Mouse (Mus musculus) spleen, postnatal 10 days (tissue): ENCODE data around the gene Olfr62.

Source experiments
- DNase-seq, 2 experiments: peaks; one replicate each; pipeline ENCODE4 v3.0.0; 2021 to 2022; ENCODE audit warnings: low spot score in 2 of 2

The Olfr62 gene

GRCm38 (mm10) chr4:118658652-118659051 lies at the start of gene Olfr62:
TSS of gene Olfr62 (plus strand) at chr4:118658952.
- no peak for DNase-seq

GRCm38 (mm10) chr4:118609836-118610235 lies 48.9 kb upstream of the Olfr62 start:
- no peak for DNase-seq

DNA sequence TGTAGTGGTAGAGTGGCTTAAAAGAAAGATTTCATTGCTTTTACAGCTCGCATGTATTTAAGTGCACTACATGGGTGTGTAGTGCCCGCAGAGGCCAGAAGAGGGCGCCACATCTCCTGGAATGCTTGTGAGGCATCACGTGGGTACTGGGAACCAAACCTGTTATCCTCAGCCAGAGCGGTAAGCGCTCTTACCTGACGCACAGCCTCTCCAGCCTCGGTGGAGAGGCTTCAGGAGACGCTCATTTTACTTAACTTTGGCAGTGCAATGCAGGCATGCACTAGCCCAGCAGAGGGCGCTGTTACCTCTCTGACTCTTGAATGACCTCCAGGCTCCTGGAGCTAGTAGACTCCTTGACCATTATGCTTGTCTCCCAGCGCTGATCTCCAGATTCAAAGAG lies 46.1 kb upstream of the Olfr62 start:
- DNase-seq = peak; percentile 30 to 67

DNA sequence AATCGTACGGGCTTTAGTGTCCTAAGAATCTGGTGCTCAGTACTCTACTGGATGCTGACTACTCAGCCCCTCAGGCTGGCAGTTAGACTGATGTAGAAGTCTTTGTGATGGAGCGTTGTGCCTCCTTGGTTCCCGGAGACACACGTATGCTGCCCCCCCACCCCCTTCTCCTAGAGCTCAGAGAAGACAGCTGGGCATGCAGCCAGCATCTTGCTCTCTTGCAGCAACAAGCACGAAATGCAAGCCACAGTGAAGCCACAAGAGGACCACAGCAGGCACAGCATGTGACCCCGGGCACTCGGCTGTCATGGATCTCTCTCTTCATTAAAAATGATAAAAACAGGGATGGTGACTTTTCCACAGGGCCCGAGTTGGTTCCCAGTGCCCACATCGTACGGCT lies 43.3 kb upstream of the Olfr62 start:
- DNase-seq = no peak

- DNase-seq = peak; percentile 80 to 91
These were observed 38.3 kb upstream of the Olfr62 start, which contains the start of the genes Cfap57 and Ebna1bp2 for GRCm38 (mm10) chr4:118620279-118620966. TSS of gene Cfap57 (minus strand) at chr4:118620777. TSS of gene Ebna1bp2 (plus strand) at chr4:118620799.

- DNase-seq = no peak
These were observed 37.8 kb upstream of the Olfr62 start for GRCm38 (mm10) chr4:118620967-118621320.

GRCm38 (mm10) chr4:118621781-118622180 lies 37.0 kb upstream of the Olfr62 start:
- no peak for DNase-seq

DNA sequence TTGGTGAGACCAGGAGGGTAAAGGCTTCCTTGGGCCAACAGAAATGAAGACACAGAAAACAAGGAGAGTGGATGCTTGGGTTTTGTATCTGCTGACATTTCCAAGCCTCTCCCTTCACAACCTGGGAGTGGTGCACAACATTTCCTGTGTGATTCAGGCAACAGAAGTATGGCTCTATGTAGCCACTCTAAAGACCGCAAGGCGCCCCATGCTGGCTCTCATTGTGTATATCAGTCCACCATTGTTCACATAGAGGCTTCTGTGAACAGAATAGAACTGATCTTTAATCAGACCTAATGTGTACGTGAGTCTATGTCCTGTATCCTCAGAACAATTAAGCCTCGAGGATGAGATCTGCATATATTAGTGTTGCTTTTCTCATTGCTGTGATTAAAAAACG lies 28.5 kb upstream of the Olfr62 start:
- no peak for DNase-seq

GRCm38 (mm10) chr4:118642346-118643190 lies 16.2 kb upstream of the Olfr62 start:
- DNase-seq = no peak

GRCm38 (mm10) chr4:118645234-118645633 lies 13.5 kb upstream of the Olfr62 start:
- peak; percentile 40 to 73 for DNase-seq

- DNase-seq = no peak
These were observed 28.3 kb downstream of the Olfr62 start for GRCm38 (mm10) chr4:118687086-118687485.

DNA sequence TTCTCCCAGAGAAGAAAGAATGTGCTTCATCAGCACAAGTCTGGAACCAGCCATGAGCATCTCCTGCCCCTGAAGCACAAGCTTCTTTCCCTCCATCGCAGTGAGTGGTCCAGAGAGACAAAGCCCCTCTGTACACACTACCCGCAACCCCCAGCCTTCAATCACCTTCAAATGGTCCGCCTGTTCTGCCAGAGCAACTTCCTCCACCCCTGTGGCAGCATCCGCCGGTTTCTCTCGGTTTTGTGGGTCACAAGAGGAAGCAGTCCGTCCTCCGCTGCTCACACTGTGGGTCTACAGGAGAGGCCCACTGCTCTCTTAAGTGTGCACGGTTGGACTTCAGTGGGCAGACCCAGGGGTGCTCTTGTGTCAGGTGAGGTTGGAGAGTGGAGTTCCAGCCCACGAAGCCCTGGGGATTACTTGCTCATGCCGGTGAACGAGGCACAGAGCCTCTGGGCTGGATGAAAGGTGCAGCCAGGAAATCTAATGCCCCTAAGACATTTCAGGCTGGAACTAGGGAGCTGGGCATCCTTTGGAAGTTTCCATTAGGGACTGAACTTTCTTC lies 33.7 kb downstream of the Olfr62 start, which contains the start of gene Olfr1342:
Gene Olfr1342 (minus strand): TSS at position 345 of the 562 bp plus-strand sequence.
- DNase-seq = no peak

- no peak for DNase-seq
These were observed 35.1 kb downstream of the Olfr62 start for GRCm38 (mm10) chr4:118693812-118694211.

DNA sequence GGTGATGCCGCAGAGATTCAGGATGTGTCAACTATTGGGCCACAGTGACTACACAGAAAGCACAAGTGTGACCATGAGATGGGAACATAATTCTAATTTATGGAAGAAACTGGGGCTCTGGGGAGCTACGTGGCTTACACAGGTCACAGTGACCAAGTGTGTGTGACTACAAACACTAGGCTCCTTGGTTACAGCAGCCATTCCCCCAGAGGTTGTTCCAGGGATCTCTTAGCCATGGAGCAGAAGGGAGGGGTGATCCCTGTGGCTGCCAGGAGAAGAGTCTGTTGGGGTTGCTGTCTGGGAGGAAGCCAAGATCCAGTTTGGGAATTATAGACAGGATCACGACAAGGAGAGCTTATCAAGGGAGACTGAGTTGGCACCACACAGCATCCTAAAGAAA lies 44.5 kb downstream of the Olfr62 start, which contains the start of gene Olfr1341:
Gene Olfr1341 (plus strand): TSS at position 301 of the 400 bp plus-strand sequence.
- DNase-seq = no peak

DNA sequence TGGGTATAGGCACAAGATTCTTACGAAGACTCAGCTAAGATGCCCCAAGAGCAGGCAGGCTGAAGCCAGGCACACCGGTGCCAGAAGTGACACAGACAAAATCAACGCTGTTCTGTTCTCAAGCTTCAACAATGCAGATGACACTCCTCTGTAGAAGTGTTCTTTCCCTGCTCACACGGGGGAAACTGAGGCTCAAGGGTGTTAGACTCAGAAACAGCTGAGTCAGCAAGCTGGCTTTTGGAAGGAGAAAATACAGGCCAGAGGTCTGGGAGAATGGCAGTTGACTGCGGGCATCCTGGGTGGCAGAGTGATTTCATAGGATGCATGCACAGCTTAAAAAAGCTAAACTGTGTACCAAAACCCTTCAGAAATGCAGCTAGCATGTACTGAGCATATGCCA lies 49.3 kb downstream of the Olfr62 start:
- no peak for DNase-seq

DNA sequence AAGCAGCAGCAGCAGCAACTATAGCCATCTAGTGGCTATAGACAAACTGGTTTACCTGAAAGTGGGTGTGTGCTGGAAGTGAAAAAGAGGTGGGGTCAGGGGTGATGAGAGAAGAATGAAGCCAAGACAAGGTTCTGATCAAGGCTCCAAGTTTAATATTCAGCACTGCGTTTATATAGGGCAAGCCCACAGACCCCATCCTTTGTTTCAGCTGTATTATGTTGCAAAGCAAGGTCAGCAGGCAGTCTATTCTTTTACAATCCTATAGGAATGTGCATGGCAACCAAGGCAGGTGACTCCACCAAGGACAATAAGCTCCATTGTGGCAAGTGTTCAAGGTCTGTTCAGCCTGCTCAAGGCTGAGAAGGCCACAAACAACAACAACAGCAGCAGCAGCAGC lies 52.9 kb downstream of the Olfr62 start:
- no peak for DNase-seq
